Mouse (Mus musculus) large intestine, adult 2 months (tissue): Measurements from ENCODE around the gene Ankzf1. TPM values are rescaled to one million over a fixed set of nuclear protein-coding genes. Genes with fewer than 3 reads are reported as not detected.

Experiments
- DNase-seq: peaks from one replicate; pipeline ENCODE4 v3.0.0-alpha.2; 2012; ENCODE audit warnings: low read depth, low spot score
- WGBS: fragments of 180-500 bp; shearing (Covaris S2); methylation state at CpG from one replicate; pipeline ENCODE4 v1.1.7; 2018; 5-methylcytosine and 5-hydroxymethylcytosine counted together
- polyA plus RNA-seq: library from polyadenylated mRNA; depleted of rRNA; stranded (reverse); fragments of >200 nt; gene quantifications from 2 replicates; pipeline ENCODE4 v1.2.3, GENCODE M21; 2012; rRNA removed

Ankzf1 gene
- 19.2 and 27.4 TPM in 2 replicates for polyA plus RNA-seq

DNA sequence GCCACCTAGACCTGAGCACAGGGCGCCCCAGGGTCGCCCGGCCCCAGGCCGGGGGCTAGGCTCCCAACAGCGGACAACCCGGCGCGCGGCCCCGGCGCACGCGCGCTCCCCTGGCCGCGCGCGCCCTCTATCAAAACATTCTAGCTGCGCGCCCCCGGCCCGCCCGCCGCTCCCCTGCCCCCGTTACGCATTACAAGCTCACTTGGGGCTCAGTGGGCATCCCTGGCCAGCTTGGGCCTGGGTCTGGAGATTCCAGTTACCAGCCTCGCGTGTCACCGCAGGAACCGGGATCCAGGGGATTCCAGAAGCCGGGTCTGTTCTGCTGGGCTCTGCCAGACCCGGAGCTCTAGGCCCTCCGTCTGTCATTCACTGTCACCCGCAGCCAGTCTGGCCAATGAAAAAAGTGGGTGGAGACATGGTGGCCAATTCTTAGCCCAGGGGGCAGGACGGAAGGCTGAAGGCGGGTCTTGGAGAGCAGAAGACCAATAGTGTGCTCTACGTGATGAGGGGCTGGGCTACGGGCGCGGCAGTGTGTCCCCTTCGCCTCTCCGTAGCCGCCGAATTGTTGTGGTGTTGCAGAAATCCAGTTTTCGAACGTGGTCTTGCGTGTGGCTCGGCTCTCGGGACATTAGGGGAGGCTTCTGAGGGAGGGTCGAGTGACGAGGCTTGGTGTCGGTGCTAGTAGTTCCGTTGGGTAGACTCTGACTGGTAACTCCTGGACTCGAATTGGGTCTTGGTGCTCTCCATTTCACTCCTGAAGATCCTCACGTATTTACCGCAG, at the start of gene Ankzf1, which contains the start of gene Atg9a:
TSS of gene Ankzf1 (plus strand) at position 530 of the 781 bp plus-strand sequence.
TSS of gene Atg9a (minus strand) at position 575 of the 781 bp plus-strand sequence.
- WGBS, result under 1% methylated on average over 54 of the region's 56 CpGs
- DNase-seq, result peak; percentile 98

DNA sequence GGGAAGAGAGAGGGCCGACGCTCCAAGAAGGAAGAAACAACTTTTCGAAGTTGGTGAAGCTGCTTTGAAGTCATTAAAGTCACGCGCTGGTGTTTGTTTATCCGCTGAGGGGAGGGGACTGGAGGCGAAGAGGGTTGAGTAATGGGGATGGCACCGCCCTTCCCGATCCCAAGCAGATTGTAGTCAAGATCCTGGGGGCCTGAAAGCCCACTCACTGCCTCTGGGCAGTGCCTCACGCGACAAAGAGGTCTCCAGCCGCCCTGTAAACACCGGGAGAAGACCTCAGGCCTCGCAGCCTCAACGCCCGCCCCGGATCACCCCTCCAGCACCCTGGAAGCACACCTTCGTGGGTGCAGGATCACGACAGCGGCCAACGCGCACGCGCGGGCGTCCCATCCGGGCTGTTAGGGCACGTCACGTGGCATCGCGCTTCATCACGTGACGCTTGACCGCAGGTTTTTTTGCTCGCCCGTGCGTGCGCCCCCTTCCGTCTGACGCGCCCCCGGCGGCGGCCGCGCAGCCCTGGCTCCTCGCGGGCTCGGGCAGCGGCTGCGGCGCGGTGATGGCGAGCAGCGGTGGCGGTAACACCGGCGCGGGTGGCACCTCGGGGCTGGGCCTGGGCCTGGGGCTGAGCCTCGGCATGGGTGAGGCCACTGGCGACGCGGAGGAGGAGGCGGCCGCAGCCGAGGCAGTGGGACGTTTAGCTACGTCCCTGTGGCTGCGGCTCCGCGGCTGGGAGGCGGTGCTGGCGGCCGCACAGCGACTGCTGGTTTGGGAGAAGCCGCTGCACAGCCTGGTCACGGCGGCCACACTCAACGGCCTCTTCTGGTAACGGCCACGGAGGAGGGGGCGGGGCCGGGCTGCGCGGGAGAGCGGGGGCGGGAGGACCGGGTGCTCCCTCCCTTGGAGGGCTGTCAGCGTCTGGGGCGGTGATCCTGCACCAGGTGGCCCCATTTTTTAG, 49.4 kb upstream of the Ankzf1 start, which contains the start of the genes Cnppd1 and Retreg2:
TSS of gene Cnppd1 (minus strand) at position 411 of the 961 bp plus-strand sequence.
TSS of gene Retreg2 (plus strand) at position 478 of the 961 bp plus-strand sequence.
- peak; percentile 82 for DNase-seq
- WGBS, result under 1% methylated on average over 91 of the region's 91 CpGs

DNA sequence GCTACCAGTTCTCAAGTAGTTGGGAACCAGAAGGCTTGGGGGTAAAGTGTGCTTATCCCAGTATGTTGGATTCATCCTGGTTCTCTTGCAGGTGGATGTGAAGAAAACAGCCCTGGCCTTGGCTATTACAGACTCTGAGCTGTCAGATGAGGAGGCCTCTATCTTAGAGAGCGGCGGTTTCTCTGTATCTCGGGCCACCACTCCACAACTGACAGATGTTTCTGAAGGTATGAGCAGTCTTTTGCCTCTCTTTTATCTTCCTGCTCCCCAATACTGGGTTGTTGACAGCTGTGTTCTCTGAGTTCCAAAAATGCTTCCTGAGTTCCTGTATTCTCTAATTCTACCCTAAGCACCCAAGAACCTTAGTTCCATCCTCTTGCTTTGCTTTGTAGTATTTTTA, 46.4 kb upstream of the Ankzf1 start:
- no peak for DNase-seq
- WGBS, result 94% methylated on average over 3 of the region's 3 CpGs

DNA sequence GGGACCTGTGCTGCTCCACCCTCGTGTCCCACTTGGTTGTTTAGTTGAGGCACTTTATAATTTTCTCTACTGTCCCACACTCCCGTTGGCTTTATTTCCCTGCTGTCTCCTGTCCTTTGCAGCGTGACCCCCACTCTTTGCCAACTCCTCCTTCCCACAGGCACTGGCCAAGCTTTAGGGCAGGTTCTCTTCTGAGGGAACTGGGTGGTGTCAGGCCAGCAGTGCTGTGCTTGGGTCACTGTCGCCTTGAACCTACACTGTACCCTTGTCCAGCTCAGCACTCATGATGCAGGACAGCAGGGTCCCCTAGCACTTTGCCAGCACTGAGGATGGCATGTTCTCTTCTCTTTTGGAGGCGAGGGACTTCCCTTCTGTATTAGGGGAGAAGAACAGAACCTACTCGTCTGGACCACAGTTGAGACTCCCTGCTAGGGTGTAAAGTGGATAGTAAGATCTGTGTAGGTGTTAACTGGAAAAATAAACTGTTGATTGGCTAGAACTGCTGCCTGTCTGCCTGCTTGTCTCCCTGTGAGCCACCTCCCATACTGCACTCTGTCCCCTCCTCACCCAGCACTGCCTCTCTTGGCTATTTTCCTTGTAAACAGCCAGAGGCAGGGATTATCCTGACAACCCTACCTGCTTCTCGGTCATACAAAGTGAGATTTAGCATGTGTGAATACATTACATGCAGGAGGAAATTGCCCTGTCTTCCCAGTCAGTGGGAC, 44.4 kb upstream of the Ankzf1 start:
- WGBS, result 73% methylated on average over 7 of the region's 7 CpGs
- DNase-seq, result no peak

DNA sequence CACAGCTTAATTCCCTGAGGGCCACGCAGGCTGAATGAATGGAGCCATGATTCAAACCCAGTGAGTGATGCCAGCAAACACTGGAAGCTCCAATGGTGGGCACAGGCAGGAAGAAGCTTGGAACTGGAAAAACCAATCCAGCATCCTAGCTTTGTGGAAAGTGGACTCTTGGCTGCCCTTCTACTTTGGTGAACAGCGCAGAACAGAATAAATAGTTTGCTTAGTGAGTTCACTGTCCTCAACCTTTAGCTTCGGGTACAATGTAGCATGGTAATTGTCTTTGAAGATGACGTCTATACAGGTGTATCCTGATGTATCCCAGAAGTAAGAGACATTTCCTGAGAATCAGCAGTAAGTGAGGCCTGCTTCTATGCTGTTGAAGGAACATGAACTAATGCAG, 43.2 kb upstream of the Ankzf1 start:
- WGBS, result 77% methylated on average over 4 of the region's 4 CpGs
- DNase-seq, result no peak

DNA sequence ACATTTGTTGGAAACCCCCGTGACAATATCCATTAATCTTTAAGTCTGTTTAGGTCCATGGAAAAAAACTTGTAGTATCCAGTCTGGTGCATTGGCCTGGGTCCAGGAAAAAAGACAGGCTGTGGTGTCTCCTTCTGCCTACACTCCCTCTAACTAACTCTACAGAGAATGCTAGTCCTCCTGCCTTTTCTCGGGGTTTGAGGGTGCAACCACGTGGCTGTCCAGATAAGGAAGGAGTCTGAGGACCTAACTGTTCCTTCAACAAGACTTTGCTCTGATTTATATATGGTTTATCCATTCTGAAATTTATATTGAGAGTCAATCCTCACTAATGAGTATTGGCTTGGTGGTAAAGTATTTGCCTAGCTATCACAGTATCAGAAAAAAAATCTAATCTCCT, 36.1 kb upstream of the Ankzf1 start:
- WGBS, result 37% methylated on average over 3 of the region's 3 CpGs
- DNase-seq, result no peak

DNA sequence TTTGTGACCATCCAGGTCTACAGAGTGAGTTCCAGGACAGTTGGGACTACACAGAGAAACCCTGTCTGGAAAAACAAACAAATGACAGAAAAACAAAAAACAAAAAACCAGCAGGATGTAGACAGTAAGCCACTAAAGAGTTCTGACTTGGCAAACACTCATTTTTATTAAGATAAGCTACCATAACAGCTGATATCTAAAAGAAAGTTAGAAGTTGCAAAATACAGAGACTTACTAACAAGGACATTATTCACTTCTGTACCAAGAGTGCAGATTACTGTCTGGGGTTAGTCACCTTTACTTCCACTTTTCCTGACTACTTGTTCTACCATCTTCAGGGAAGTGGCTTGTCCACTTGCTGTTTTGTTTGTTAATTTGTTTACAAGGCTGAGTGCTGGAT, 33.0 kb upstream of the Ankzf1 start:
- DNase-seq, result no peak

DNA sequence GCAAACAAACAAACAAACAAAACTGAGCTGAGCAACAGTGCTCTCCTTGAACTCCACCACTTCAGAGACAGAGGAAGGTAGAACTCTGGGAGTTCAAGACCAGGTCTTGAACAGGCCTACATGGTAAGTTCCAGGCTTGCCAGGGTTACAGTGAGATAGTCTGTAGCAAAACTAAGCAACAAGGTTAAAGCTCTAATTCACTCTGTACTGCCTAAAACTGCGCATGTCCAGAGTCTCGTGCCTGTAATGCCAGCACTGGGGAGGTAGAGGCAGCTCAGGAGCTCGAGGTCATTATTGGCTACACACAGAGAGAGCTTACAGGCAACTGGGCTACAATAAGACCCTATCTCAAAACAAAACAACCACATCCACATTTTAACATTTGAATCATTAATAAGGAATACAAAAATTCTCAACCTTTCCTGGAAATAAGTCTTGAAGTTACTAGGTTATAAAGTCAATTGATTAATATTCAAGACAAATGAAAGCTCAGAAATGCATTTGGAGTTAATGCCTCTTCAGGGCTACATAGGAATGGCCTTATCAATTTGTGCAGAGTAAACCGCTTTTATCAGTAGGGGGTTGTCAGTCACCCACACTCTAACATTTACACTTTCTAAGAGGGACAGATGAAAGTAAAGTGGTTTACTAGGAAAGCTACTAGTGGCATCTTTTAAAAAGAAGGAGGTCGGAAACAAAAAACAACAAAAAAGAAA, 32.3 kb upstream of the Ankzf1 start:
- no peak for DNase-seq
- 74% methylated on average over 5 of the region's 5 CpGs for WGBS

DNA sequence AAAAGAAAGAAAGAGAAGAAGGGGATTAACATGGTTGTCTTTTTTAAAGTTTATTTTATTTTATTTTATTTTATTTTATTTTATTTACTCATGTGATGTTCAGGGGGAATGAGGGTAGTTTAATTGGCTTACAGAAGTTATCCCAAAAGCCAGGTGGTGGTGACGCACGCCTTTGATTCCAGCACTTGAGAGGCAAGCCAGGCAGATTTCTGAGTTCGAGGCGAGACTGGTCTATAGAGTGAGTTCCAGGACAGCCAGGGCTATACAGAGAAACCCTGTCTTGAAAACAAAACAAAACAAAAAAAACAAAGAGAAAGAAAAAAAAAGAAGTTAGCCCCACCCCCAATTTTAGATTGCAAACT, 31.7 kb upstream of the Ankzf1 start:
- 87% methylated on average over 4 of the region's 4 CpGs for WGBS
- no peak for DNase-seq

DNA sequence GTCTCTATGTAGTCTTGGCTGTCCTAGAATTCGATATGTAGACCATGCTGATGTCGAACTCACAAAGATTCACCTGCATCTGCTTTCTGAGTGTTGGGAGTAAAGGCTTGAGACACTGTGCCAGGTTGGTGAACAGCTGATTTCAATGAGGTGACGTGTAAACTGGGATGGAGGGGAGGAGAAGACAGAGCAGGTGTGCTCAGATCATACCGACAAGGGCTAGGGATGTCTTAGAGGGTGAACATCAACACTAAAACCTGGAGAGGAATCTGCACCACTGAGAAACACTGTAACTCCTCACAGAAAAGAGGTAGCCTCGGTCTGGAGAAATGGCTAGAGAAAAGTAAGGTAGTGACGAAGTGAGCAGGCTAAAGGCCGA, 23.9 kb upstream of the Ankzf1 start:
- DNase-seq, result no peak
- 3% methylated on average over 7 of the region's 7 CpGs for WGBS

DNA sequence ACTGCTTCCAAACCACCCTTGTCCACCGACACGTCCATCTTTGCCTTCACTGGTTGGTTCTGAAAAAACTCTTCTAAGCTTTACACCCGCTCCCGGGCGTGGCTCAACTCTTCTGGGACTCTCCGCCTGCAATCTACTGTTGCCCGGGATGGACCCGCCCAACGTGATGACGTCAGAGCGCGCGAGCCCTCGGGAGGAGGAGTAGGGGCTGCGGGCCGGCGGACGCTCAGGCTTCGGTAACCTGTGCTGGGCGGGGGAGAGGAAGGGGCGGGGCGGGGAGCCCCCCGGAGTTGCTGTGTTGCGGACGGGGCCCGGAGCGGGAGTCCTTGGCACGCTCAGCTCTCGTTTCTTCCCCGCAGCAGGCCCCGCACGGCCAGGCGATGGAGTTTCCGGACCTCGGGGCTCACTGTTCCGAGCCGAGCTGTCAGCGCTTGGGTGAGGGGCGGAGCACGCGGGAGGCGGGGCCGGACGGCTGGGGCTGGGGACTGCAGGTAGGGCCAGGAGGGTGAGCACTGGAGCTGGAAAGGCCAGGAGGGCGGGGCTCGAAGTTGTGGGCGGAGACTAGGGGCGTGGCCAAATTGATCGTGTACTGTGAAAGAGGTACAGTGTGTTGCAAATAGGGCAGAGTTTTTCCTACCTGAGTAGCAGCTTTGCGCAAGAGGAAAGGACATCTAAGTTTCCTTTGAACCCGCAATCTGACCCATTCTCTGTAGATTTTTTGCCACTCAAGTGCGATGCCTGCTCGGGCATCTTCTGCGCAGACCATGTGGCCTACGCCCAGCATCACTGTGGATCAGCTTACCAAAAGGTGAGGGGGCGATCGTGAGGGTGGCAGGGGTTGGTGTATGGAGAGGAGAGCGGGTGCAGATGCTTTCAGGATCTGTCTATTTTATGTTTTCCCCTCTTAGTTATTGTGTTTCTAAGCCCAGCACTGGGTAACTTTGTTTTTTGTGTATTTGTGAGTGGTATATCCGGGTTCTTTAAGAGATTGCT, 23.2 kb upstream of the Ankzf1 start, which contains the start of gene Zfand2b:
TSS of gene Zfand2b (plus strand) at position 175 of the 993 bp plus-strand sequence.
- WGBS, result 1% methylated on average over 58 of the region's 59 CpGs
- DNase-seq, result peak; percentile 95

DNA sequence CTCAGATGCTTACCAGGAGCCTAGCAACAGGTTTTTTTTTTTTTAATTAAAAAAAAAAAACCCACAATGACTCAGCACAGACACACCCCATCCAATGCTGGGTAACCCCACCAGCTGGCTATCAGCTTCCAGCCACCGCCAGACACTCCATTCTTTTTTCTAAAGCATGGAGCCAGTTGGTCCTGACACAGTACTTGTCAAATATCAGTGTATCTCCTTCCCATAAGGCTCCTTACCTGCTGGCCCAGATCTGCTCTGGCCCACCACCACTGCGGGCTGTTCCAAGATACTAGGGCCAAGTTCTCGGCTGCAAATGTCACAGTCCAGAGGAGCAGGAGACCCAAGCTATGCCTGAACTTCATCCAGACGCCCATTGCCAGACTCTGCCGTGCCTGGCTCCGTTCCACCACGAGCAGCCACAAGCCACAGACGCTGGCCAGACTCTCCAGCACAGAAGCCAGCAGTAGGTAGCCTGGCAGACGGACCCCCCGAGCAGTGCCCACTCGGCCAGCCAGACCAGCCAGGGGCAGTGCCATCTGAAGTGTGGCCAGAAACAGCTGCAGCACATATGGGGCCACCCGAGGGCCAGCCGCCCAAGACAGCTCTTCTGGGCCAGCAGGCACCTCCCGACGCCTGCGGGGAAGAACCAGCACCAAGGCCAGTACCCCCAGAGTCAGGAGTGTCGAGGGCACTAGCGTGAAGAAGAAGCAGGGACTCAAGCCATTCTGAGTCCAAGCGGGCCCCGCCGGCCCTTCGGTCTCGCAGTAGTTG, 12.4 kb upstream of the Ankzf1 start:
- WGBS, result 3% methylated on average over 23 of the region's 23 CpGs
- no peak for DNase-seq

DNA sequence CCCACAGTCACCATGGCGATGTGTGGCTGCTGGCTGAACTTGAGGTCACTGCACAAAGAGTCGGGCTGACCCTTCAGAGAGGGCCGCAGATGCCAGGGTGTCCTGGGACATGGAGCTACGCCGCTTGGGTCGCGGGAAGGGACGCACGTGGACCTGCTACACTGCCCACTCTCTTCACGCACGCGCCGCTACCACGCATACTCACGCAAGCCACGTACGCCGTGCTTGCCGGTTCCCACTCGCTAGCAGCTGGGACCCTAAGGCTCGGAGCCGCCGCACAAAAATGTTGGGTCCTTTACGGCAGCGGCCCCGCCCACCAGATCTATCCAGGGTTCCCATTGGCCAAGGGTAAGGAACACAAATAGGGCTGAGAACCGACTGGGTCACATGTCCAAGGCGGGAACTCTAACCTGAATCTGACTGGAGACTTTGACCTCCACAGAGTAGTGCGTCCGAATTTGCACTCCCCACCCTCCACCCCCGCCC, 11.8 kb upstream of the Ankzf1 start, which contains the start of gene Abcb6:
TSS of gene Abcb6 (minus strand) at position 288 of the 486 bp plus-strand sequence.
- DNase-seq, result peak; percentile 82
- WGBS, result 0% methylated on average over 31 of the region's 31 CpGs

DNA sequence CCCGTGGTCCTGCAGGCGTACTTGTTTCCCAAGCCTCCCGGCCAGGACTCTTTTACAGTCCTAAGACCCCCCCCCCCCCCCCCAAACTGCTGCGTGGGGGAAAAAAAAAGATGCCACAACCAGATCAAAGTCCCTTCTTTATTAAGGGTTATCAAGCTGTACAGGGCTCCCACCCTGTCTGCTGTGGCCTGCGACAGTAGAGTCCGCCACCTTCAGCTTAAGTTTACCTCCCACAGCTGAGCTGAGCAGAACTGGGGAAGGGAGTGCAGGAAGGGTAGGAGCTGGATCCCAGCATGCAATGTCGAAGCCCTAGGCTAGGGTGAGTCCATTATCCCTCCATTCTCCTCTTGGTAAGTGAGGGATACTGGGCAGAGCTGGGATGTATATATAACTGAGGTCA, 11.2 kb upstream of the Ankzf1 start:
- no peak for DNase-seq
- WGBS, result 12% methylated on average over 7 of the region's 7 CpGs

DNA sequence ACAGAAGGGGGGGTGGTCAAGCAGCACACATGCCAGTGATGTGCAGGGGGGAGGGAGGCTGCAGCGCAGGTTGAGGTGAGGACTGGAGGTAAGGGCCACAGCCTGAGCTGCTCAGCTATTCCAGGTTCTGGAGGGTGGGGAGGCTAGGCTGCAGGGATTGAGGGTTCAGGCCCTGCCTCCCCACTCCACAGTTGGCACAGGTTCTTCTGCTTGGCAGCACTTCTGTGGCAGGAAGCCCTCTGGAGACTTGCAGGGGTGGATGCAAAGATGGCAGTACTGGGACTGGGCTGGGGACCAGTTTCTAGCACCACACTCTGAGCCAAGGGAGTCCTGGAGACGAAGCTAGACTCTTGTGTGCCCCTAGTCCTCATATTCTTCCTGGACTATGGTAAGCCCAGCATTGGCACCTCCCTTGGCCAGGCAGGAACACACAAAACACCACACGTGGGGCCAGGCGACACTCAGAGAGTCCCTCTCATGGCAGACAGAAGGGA, 10.5 kb upstream of the Ankzf1 start:
- no peak for DNase-seq
- 83% methylated on average over 4 of the region's 4 CpGs for WGBS

DNA sequence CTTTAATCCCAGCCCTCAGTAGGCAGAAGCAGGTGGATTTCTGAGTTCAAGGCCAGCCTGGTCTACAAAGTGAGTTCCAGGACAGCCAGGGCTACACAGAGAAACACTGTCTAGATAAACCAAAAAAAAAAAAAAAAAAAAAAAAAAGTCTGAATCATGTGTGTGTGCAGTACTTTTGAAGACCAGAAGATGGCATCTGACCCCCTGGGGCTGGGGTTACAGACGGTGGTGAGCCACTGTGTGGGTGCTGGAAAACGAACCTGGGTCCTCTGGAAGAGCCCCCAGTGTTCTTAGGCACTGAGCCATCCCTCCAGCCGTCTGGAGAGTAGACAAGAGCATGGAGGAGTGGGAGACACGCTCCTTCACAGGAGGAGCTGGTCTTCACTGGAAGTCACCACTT, 9.8 kb upstream of the Ankzf1 start:
- DNase-seq, result no peak

DNA sequence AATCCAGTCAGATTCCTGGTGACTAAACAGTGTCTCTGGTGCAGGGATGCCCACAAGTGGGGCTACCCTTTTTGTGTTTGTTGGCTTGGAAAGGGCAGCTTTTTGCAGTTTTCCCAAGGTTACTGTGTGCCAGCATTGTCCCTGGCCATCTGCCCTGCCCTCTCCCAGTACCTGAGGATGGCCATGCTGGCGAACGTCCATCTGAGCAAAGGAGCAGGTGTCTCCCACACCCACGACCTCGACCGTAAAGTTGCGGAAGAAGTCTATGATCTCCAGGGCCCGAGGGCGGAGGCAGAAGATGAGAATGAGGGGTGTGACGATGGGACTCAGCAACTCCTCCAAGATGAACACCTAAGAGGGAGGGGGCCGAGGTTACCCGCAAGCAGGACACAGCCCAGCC, 6.5 kb upstream of the Ankzf1 start:
- 41% methylated on average over 11 of the region's 11 CpGs for WGBS
- DNase-seq, result no peak

More for the DNA sequence above, 9.8 kb upstream of the Ankzf1 start:
- WGBS, result 73% methylated on average over 4 of the region's 4 CpGs
